Mouse (Mus musculus) midbrain, embryonic 12.5 days (tissue): Measurements from ENCODE around the gene Phkb. TPM values are rescaled to one million over a fixed set of nuclear protein-coding genes. Genes with fewer than 3 reads are reported as not detected.
"Not testable (repeated sequence)": the region's sequence is repeated elsewhere in the genome, so short reads cannot be mapped to it uniquely, and the experiment has no call there.

Experiments
- ATAC-seq: fragments of 200-750 bp; cut with Nextera tagmentation; 2 replicates; pipeline ENCODE4 v1.8.0; 2017; ENCODE audit warnings: low read depth, moderate TSS enrichment, moderate library complexity; ENCODE audit not compliant: low FRiP score
- H3K27ac ChIP-seq: fragments of 300-500 bp; sonication (generic); replicated peaks from 2 replicates; pipeline ENCODE4 v1.5.1; 2016; ENCODE audit warnings: mild to moderate bottlenecking
- H3K27me3 ChIP-seq: fragments of 300-500 bp; sonication (generic); 2 replicates; pipeline ENCODE4 v1.6.1; 2016; ENCODE audit warnings: mild to moderate bottlenecking
- H3K36me3 ChIP-seq: fragments of 300-500 bp; sonication (generic); 2 replicates; pipeline ENCODE4 v1.6.1; 2016
- H3K4me1 ChIP-seq: fragments of 300-500 bp; sonication (generic); 2 replicates; pipeline ENCODE4 v1.6.1; 2016
- H3K4me2 ChIP-seq: fragments of 300-500 bp; sonication (generic); replicated peaks from 2 replicates; pipeline ENCODE4 v1.6.1; 2016; ENCODE audit warnings: mild to moderate bottlenecking, moderate library complexity
- H3K4me3 ChIP-seq: fragments of 300-500 bp; sonication (generic); 2 replicates; pipeline ENCODE4 v1.5.1; 2016; ENCODE audit warnings: mild to moderate bottlenecking
- H3K9ac ChIP-seq: fragments of 300-500 bp; sonication (generic); replicated peaks from 2 replicates; pipeline ENCODE4 v1.6.1; 2016; ENCODE audit warnings: mild to moderate bottlenecking, moderate library complexity
- H3K9me3 ChIP-seq: fragments of 300-500 bp; sonication (generic); 2 replicates; pipeline ENCODE4 v1.6.1; 2016; ENCODE audit warnings: mild to moderate bottlenecking
- WGBS: fragments of 180-500 bp; shearing (Covaris S2); methylation state at CpG from one replicate; pipeline ENCODE4 v1.1.7; 2016; 5-methylcytosine and 5-hydroxymethylcytosine counted together
- polyA plus RNA-seq: library from polyadenylated mRNA; unstranded; fragments of >200 nt; fragmentation: Nextera tagmentation; extraction: Ambion mirVana; gene quantifications from 2 replicates; pipeline ENCODE4 v1.2.1, GENCODE M21; 2016

Gene Phkb
- polyA plus RNA-seq, result 43.8 and 48.2 TPM in 2 replicates

DNA sequence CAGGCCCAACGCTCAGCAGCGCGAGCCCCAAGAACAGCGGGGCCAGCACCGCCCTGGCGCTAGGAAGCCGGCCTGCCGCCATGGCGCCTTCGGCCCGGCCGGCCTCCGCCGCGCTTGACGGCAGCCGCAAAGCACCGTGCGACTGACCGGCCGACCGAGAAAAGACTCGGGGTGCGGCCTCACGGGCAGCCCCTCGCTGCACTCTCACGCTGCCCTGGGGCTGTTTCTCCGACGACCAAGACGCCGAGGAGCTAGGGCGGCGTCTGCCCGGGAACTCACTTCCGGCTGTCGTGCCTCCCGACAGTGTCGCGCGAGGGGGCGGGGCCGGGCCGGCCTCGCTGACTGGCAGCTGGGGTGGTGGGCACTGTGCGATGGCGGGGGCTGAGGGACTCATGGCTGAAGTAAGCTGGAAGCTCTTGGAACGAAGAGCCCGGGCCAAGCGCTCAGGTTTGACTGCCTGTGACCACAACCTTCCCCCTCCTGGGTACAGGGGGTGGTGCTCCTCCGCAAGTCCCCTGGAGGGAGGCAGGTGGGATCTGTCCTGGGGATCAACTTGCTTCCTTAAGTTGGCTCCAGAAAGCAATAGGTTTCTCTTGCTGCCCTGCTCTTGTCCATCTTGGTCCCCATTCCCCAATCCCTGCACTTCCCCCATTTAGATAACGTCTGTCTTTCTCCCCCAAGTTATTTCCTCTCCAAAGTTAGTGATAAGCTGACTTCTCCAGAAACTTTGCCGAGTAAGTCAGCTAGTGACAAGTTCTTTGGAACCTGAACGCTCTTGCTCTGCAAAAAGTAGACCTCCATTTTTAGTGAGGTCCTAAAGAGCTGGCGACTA lies at the start of gene Phkb, which contains the start of gene Itfg1:
Gene Phkb, plus strand, starts transcription at position 303 of the 832 bp plus-strand sequence.
Gene Itfg1, minus strand, starts transcription at position 265 of the 832 bp plus-strand sequence.
- Histone ChIP-seq H3K4me3 (peak within 1 kb of the TSS; percentile 93), H3K27me3 (no peaks in the 10 kb centered on the region), H3K4me2 (peak within 1 kb of the TSS; percentile 87), H3K9ac (peak within 1 kb of the TSS; percentile 92), H3K4me1 (peaks cover 16% of the 10 kb centered on the region), H3K9me3 (no peaks in the 10 kb centered on the region), H3K27ac (peak within 1 kb of the TSS; percentile 96), H3K36me3 (peaks cover 9% of the 10 kb centered on the region)
- WGBS, result under 1% methylated on average over 53 of the region's 54 CpGs
- peak; percentile 99 for ATAC-seq

DNA sequence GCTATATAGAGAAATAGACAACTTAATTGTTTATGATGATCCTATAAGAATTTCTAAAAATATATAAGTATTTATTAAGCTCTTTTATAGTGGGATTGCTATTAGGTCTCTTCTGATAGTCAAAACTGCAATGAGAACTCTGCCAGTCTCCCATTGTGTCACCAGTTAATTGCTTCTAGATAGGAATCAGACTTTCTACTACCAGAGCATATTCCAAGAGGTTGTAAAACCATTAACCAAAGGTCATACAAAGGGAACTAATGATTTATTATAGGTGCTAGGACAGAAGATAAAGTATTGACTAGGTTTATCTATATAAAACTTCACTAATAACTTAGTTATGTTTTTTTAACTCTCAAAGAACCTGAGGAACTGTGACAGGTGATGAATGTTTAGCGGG lies 44.4 kb upstream of the Phkb start:
- not testable (repeated sequence) for H3K4me2 ChIP-seq, H3K27me3 ChIP-seq, H3K9me3 ChIP-seq, H3K27ac ChIP-seq, H3K9ac ChIP-seq, H3K4me3 ChIP-seq, ATAC-seq, H3K4me1 ChIP-seq
- WGBS, result 100% methylated on average over 1 of the region's 1 CpGs
- H3K36me3 ChIP-seq, result peaks cover 16% of the 10 kb centered on the region

DNA sequence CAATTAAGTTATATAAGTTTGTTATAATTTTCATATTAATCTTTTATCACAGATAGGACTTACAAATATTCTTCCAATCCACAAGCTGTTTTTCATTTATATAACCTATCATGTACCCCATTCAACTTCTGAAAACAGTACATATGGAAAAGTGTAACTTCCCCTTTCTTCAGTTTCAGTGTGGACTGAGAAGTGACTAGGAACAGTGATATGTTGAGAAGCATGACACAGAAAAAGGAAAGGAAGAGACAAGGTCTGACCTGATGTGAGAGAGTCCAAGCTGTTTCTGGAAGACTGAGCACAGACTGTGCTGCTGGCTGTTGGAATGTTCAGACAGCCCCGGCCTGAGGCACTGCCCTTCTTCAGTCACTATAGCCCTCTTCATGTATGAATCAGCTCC lies 40.6 kb upstream of the Phkb start:
- no peak overlapping the region for H3K4me2 ChIP-seq
- ATAC-seq, result no peak
- H3K9ac ChIP-seq, result no peak overlapping the region
- peaks cover 11% of the 10 kb centered on the region for H3K36me3 ChIP-seq
- no peak overlapping the region for H3K4me3 ChIP-seq
- H3K9me3 ChIP-seq, result no peaks in the 10 kb centered on the region
- H3K27ac ChIP-seq, result no peak overlapping the region
- H3K4me1 ChIP-seq, result no peaks in the 10 kb centered on the region
- 100% methylated on average over 1 of the region's 1 CpGs for WGBS
- H3K27me3 ChIP-seq, result no peaks in the 10 kb centered on the region

DNA sequence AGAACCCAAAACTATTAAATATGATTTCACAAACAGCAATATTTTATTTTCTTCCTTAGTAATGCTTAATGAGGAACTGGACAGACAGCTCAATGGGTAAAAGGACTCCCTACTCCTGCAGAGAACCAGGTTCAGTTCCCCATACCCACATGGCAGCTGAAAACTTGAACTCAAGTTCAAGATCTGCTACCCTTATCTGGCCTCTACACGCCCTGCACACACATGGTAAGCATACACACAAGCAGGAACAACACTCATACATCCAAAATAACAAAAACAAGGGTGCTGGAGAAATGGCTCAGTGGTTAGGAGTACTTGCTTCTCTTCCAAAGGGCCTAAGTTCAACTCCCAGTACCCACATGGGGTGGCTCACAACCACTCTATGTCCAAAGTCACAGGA lies 39.4 kb upstream of the Phkb start:
- Histone ChIP-seq H3K27me3 (no peaks in the 10 kb centered on the region), H3K4me3 (no peak overlapping the region), H3K9ac (no peak overlapping the region), H3K4me1 (no peaks in the 10 kb centered on the region), H3K9me3 (no peaks in the 10 kb centered on the region), H3K27ac (no peak overlapping the region), H3K36me3 (peaks cover 11% of the 10 kb centered on the region), H3K4me2 (no peak overlapping the region)
- ATAC-seq, result no peak
- WGBS, result 97% methylated on average over 1 of the region's 1 CpGs

DNA sequence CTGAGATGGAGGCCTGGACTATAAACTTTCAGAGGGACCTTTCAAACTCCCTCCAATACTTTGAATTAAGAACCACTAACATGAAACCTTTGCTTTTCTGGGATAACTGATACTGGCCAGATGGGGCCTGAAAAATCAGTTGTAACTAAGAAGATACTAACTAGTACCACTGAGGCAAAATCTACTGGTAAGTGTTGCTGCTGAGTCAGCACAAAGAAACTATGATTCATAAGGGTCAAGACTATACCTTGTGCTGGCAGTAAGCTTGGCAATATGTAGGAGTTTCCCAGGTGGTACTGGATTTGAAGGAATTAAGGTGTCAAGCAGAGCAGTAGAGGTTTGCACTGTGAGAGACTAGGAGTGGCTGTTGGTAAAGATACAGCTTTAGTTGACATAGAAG lies 27.1 kb upstream of the Phkb start:
- Histone ChIP-seq H3K27ac (no peak overlapping the region), H3K4me3 (no peak overlapping the region), H3K9ac (no peak overlapping the region), H3K36me3 (peaks cover 8% of the 10 kb centered on the region), H3K4me2 (no peak overlapping the region), H3K9me3 (no peaks in the 10 kb centered on the region), H3K4me1 (no peaks in the 10 kb centered on the region), H3K27me3 (no peaks in the 10 kb centered on the region)
- no peak for ATAC-seq

DNA sequence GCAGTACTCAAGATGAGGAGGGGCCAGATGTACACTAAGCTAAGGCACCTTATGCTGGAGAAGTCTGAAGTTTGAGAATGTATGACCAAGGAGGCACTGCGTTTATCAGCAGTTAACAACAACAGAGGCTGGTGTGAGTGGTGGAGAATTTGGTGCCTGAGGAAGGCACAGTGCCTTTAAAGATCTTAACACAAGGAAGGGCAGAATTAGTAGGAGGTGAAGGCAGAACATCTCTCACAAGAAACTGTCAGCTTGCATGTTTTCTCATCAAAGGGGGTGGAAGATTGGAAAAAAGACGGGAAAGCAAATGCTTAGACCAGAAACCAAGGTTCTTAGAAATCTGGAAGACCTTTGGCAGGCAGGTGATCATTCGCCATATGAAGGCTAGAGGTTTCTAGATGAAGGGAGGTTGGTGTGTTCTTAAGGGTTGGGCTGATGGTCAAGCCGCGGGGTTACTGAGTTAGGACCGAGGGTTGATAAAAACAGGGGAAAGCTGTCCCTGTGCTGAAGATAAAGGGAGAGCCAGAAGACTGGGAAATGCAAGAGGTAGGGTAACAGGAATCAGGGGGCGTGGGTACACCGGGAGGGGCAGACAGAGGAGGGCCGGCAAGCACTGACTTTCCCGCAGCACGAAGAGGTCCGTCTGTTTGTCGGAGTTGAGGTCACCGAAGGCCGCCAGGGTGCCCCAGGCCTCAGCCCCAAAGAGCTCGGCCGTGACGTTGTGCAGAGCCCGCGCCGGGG lies 673 bp upstream of the Phkb start:
- H3K36me3 ChIP-seq, result peaks cover 14% of the 10 kb centered on the region
- H3K4me3 ChIP-seq, result peak overlapping the region; percentile 93
- no peaks in the 10 kb centered on the region for H3K9me3 ChIP-seq
- no peaks in the 10 kb centered on the region for H3K27me3 ChIP-seq
- peak overlapping the region; percentile 92 for H3K9ac ChIP-seq
- peaks cover 16% of the 10 kb centered on the region for H3K4me1 ChIP-seq
- ATAC-seq, result no peak; the same call in 1 of the 2 replicates
- H3K4me2 ChIP-seq, result peak overlapping the region; percentile 87
- H3K27ac ChIP-seq, result peak overlapping the region; percentile 96
- WGBS, result 3% methylated on average over 21 of the region's 21 CpGs

DNA sequence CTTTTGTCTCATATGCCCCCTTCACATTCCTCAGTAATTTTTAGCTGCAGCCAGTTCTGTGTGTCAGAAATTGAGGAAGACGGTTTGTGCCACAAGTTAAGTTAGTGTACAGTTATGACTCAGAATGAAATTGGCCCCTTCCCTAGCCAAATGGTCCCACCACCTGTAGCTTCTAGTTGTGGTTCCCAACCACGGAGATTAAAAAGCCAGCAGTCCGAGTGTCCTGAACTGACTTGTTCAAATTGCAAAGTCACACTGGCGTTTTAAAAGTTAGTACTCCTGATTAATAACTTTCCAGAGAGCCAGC lies 683 bp downstream of the Phkb start:
- H3K4me1 ChIP-seq, result peaks cover 16% of the 10 kb centered on the region
- H3K36me3 ChIP-seq, result peaks cover 8% of the 10 kb centered on the region
- H3K9me3 ChIP-seq, result no peaks in the 10 kb centered on the region
- no peaks in the 10 kb centered on the region for H3K27me3 ChIP-seq
- ATAC-seq, result no peak
- 19% methylated on average over 4 of the region's 4 CpGs for WGBS
- peak overlapping the region; percentile 96; the same call in 1 of the 2 replicates for H3K27ac ChIP-seq
- H3K9ac ChIP-seq, result peak overlapping the region; percentile 92; the same call in 1 of the 2 replicates
- H3K4me2 ChIP-seq, result peak overlapping the region; percentile 87
- peak overlapping the region; percentile 93 for H3K4me3 ChIP-seq

DNA sequence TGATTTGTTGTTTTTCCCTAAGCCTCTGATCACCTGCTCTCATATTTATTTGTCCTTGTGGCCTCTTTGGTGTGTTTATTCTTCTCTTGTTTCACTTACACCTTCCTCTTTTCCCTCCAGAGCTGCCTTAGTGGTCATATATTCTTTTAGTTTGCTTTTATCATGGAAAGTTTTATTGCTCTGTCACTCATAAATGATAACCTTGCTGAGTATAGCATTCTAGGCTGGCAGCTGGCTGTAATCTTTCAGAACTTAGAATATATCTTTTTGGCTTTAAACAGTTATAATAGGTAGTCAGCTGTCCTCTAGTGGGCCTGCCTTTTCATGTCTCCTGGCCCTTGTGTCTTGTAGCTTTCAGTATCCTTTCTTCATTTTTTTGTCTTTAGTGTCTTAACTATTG lies 5.1 kb downstream of the Phkb start:
- Histone ChIP-seq H3K9ac (no peak overlapping the region), H3K4me2 (no peak overlapping the region), H3K27me3 (no peaks in the 10 kb centered on the region), H3K27ac (no peak overlapping the region), H3K36me3 (no peaks in the 10 kb centered on the region), H3K4me1 (peaks cover 6% of the 10 kb centered on the region), H3K9me3 (no peaks in the 10 kb centered on the region), H3K4me3 (no peak overlapping the region)
- no peak for ATAC-seq

DNA sequence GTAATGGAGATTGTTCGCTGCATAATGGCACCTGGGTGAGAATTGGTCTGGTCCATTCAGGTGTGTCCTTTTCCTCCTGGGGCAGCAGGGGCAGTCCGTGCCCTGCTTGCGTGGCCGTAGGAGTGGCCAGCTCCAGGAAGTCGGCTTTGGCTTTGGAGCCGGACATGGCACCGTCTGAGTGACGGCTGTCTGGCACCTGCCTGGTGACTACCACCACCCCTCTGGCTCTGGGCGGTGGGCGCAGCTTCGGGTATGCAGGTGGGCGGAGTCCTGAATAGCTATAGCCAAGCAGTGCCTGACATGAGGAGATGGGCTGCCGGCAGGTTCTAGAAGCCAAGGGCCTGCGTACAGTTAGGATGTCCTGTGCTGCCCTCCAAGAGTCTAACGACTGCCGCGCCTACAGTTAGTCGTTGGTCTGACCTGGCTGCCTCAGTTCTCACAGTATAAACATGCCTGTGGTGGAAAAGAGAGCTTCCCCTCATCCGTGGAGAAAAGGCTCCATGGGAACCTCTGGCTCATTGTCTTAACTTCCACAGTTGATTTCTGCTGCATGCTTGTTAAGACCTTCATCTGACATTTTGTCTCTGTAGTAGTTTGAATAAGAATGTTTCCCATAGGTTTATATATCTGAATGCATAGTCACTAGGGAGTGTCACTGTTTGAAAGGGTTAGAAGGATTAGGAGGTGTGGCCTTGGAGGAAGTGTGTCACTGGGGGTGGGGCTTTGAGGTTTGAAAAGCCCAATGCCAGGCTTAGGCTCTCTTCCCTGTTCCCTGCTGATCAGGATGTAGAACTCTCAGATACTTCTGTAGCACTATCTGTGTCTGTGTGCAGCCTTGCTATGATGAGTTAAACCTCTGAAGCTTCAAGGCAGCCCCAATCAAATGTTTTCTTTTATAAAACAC lies 13.7 kb downstream of the Phkb start:
- H3K27me3 ChIP-seq, result no peaks in the 10 kb centered on the region
- ATAC-seq, result no peak
- no peak overlapping the region for H3K4me2 ChIP-seq
- H3K4me3 ChIP-seq, result no peak overlapping the region
- no peaks in the 10 kb centered on the region for H3K4me1 ChIP-seq
- H3K27ac ChIP-seq, result no peak overlapping the region
- H3K9ac ChIP-seq, result no peak overlapping the region
- WGBS, result 90% methylated on average over 19 of the region's 19 CpGs
- no peaks in the 10 kb centered on the region for H3K36me3 ChIP-seq
- no peaks in the 10 kb centered on the region for H3K9me3 ChIP-seq

DNA sequence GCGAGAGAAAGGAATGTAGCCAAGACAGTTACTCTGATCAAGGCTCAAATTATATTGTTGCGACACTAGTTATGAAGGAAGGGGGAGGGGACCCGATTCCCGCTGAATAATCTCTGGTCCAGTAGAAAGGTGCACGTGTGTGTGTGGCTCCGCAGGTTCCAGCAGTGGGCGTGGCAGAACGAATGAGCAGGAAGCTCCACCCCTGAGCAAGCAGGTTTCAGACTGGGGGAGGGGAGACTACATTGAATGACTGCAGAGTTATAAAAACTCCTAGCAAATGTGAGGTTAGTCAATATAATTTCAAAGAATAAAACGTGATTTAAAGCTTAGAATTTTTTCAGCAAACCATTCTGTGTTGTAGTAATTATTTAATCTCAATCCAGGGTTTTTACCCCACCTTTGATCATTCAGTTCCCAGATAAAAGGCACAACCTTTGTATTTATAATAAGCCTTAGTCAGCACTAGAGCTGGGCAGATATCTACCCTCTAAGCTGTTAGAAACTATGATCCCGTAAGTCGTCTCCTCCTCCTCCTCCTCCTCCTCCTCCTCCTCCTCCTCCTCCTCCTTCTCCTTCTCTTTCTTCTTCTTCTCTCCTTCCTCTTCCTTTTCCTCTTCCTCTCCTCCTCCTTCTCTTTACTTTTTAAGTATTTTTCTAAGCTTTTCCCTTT lies 16.6 kb downstream of the Phkb start:
- H3K9ac ChIP-seq, H3K9me3 ChIP-seq, ATAC-seq, H3K27me3 ChIP-seq, H3K36me3 ChIP-seq, H3K4me1 ChIP-seq, H3K4me2 ChIP-seq, H3K27ac ChIP-seq, H3K4me3 ChIP-seq: not testable (repeated sequence)
- WGBS, result 46% methylated on average over 11 of the region's 11 CpGs

DNA sequence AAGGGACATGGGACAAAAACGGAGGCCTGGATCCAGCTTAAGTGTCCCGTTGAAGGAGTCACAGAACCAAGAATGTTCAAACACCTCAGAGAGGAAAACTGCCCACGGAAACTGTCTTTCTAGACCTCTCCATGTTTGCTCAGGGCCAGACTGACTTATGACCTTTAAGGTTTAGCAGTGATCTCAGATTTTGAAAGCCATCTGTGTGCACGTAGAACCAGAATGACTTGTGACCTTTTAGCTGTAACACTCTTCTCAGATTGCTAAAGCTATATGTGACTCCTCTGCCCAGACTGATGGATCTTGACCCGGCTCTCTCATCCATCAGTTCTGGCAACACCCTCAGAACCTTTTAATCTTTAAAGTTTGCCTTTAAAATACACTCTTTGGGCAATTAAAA lies 19.9 kb downstream of the Phkb start:
- no peak for ATAC-seq
- WGBS, result 83% methylated on average over 5 of the region's 5 CpGs
- H3K9me3 ChIP-seq, result no peaks in the 10 kb centered on the region

More for the DNA sequence above, 19.9 kb downstream of the Phkb start:
- H3K36me3 ChIP-seq, result no peaks in the 10 kb centered on the region
- no peak overlapping the region for H3K9ac ChIP-seq
- H3K4me3 ChIP-seq, result no peak overlapping the region
- H3K27me3 ChIP-seq, result no peaks in the 10 kb centered on the region
- no peak overlapping the region for H3K4me2 ChIP-seq
- H3K4me1 ChIP-seq, result no peaks in the 10 kb centered on the region
- H3K27ac ChIP-seq, result no peak overlapping the region
